Mouse (Mus musculus) bone marrow macrophage, adult 2 months (primary cell): ENCODE results near the gene Agrn. TPM values are rescaled to one million over a fixed set of nuclear protein-coding genes. Genes with fewer than 3 reads are reported as not detected.

Experiments
- H3K27ac ChIP-seq: 2 replicates; pipeline ENCODE4 v1.5.1; 2012; ENCODE audit warnings: low read depth, low read length; ENCODE audit not compliant: insufficient read depth
- H3K4me1 ChIP-seq: 2 replicates; pipeline ENCODE4 v1.6.1; 2012; ENCODE audit warnings: low read length; ENCODE audit not compliant: control insufficient read depth, insufficient read depth
- H3K4me3 ChIP-seq: 2 replicates; pipeline ENCODE4 v1.5.1; 2012; ENCODE audit warnings: mild to moderate bottlenecking, low read length, moderate library complexity; ENCODE audit not compliant: insufficient read depth
- CTCF ChIP-seq: IDR thresholded peaks from 2 replicates; pipeline ENCODE4 v1.5.1; 2012; ENCODE audit warnings: low read depth, mild to moderate bottlenecking, low read length, moderate library complexity
- POLR2A ChIP-seq: IDR thresholded peaks from 2 replicates; pipeline ENCODE4 v1.6.1; 2012; ENCODE audit warnings: mild to moderate bottlenecking, low read depth, low read length, borderline replicate concordance
- polyA plus RNA-seq: library from polyadenylated mRNA; stranded (reverse); fragments of >200 nt; gene quantifications from 2 replicates; pipeline ENCODE4 v1.2.4, GENCODE M21; 2012; ENCODE audit not compliant: missing spikeins, insufficient read depth, insufficient read length

Gene Agrn
- polyA plus RNA-seq, 1 experiment = 24.0 TPM

GRCm38 (mm10) chr4:156202462-156202893 is 5.2 kb upstream of the Agrn start:
- Histone ChIP-seq H3K4me3 (peak overlapping the region; percentile 34), H3K4me1 (peaks cover 8% of the 10 kb centered on the region), H3K27ac (no peak overlapping the region)
- no peak for TF ChIP-seq CTCF
- TF ChIP-seq POLR2A = no peak

GRCm38 (mm10) chr4:156200623-156201475 is 3.6 kb upstream of the Agrn start, which contains the start of gene Isg15:
TSS of gene Isg15 (minus strand) at chr4:156200818.
- TF ChIP-seq POLR2A (no peak), CTCF (no peak)
- Histone ChIP-seq H3K4me3 (peak within 1 kb of the TSS; percentile 50), H3K4me1 (peaks cover 12% of the 10 kb centered on the region), H3K27ac (peak within 1 kb of the TSS; percentile 33; the same call in 1 of the 2 replicates)

- Histone ChIP-seq H3K4me1 (peaks cover 12% of the 10 kb centered on the region), H3K4me3 (peak overlapping the region; percentile 58), H3K27ac (no peak overlapping the region)
- no peak for TF ChIP-seq POLR2A
- TF ChIP-seq CTCF = no peak
Observed at GRCm38 (mm10) chr4:156197829-156198205, 529 bp upstream of the Agrn start.

- Histone ChIP-seq H3K4me3 (peak overlapping the region; percentile 88), H3K27ac (no peak overlapping the region), H3K4me1 (peaks cover 11% of the 10 kb centered on the region)
- TF ChIP-seq POLR2A = no peak
- no peak for TF ChIP-seq CTCF
Observed at GRCm38 (mm10) chr4:156195927-156196870, 1.1 kb downstream of the Agrn start.

- peaks cover 7% of the 10 kb centered on the region for H3K4me1 ChIP-seq
- no peak for TF ChIP-seq CTCF
- no peak for TF ChIP-seq POLR2A
- H3K27ac ChIP-seq = no peak overlapping the region
- H3K4me3 ChIP-seq = no peak overlapping the region
Observed at GRCm38 (mm10) chr4:156194346-156194745, 2.9 kb downstream of the Agrn start.

GRCm38 (mm10) chr4:156193906-156194305 is 3.4 kb downstream of the Agrn start:
- H3K27ac ChIP-seq = no peak overlapping the region
- H3K4me1 ChIP-seq = peaks cover 7% of the 10 kb centered on the region
- H3K4me3 ChIP-seq = no peak overlapping the region
- TF ChIP-seq CTCF (no peak), POLR2A (no peak)

GRCm38 (mm10) chr4:156193200-156193590 is 4.1 kb downstream of the Agrn start:
- TF ChIP-seq POLR2A (no peak), CTCF (no peak)
- peaks cover 4% of the 10 kb centered on the region; the same call in 1 of the 2 replicates for H3K4me1 ChIP-seq
- no peak overlapping the region for H3K27ac ChIP-seq
- no peak overlapping the region for H3K4me3 ChIP-seq

- TF ChIP-seq CTCF (no peak), POLR2A (no peak)
- H3K4me3 ChIP-seq = no peak overlapping the region
- peaks cover 4% of the 10 kb centered on the region; the same call in 1 of the 2 replicates for H3K4me1 ChIP-seq
- no peak overlapping the region for H3K27ac ChIP-seq
Observed at GRCm38 (mm10) chr4:156192421-156193199, 4.7 kb downstream of the Agrn start.

GRCm38 (mm10) chr4:156188811-156189323 is 8.4 kb downstream of the Agrn start:
- H3K4me3 ChIP-seq = no peak overlapping the region
- TF ChIP-seq POLR2A = no peak
- no peak for TF ChIP-seq CTCF
- no peaks in the 10 kb centered on the region for H3K4me1 ChIP-seq
- no peak overlapping the region for H3K27ac ChIP-seq
